Mouse (Mus musculus): ENCODE results near the gene Bicdl2. TPM values are rescaled to one million over a fixed set of nuclear protein-coding genes. Genes with fewer than 3 reads are reported as not detected.

The Bicdl2 gene
- total and polyA plus RNA-seq, 2 experiments from 2014 or later = 0.10 TPM; not detected in 1

DNA sequence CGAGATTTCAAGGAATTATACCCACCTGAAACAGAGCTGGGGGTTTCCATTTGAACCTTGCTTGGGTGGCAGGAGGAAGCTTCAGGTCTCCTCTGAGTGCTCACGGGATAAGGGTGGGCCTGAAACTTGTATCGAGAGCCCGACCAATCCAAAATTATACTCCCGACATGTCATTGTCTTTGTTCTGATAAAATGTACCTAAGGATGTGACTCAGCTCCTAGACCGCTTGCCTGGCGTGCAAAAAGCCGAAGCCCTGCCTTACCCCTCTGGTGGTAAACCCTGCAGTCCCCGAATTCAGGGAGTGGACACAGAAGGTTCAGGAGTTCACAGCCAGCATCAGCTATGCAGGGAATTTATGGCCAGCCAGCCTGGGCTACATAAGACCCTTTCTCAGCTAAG is 20.0 kb downstream of the Bicdl2 start:
- Histone ChIP-seq H3K4me1 (ENCODE audit: insufficient read depth, low read length) (peaks cover 6% of the 10 kb centered on the region), H3K4me3 (ENCODE audit: low read depth, low read length) (no peak overlapping the region), H3K27ac (ENCODE audit: low read depth, low read length) (no peak overlapping the region), H3K4me2 (ENCODE audit: low read depth, low read length, poor library complexity, severe bottlenecking) (no peak overlapping the region), H3K36me3 (ENCODE audit: insufficient read depth, low read length) (no peaks in the 10 kb centered on the region), H3K9ac (replicated peaks; ENCODE audit: low read length, poor library complexity, severe bottlenecking) (no peak overlapping the region), H3K27me3 (ENCODE audit: insufficient read depth, low read length) (peaks cover 46% of the 10 kb centered on the region), H3K9me3 (ENCODE audit: low read length) (no peaks in the 10 kb centered on the region)
- TF ChIP-seq CTCF (IDR thresholded peaks at IDR 0.05) = no peak
- 79% methylated on average over 9 of the region's 9 CpGs for whole genome bisulfite sequencing
- ATAC-seq (ENCODE audit: low FRiP score) (no peak), DNase-seq (ENCODE audit: low spot score) (no peak)

DNA sequence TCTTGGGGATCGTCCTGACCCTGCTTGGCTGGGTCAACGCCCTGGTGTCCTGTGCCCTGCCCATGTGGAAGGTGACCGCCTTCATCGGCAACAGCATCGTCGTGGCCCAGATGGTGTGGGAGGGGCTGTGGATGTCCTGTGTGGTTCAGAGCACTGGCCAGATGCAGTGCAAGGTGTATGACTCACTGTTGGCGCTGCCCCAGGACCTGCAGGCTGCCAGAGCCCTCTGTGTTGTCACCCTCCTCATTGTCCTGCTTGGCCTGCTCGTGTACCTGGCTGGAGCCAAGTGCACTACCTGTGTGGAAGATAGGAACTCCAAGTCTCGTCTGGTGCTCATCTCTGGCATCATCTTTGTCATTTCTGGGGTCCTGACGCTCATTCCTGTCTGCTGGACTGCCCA is 20.8 kb downstream of the Bicdl2 start:
- H3K9ac ChIP-seq (replicated peaks; ENCODE audit: low read length, poor library complexity, severe bottlenecking) = no peak overlapping the region
- ATAC-seq (ENCODE audit: low FRiP score) (no peak), DNase-seq (ENCODE audit: low spot score) (no peak)
- H3K9me3 ChIP-seq (ENCODE audit: low read length) = no peaks in the 10 kb centered on the region
- H3K27ac ChIP-seq (ENCODE audit: low read depth, low read length) = no peak overlapping the region
- H3K4me1 ChIP-seq (ENCODE audit: insufficient read depth, low read length) = peaks cover 6% of the 10 kb centered on the region
- H3K27me3 ChIP-seq (ENCODE audit: insufficient read depth, low read length) = peaks cover 46% of the 10 kb centered on the region
- no peaks in the 10 kb centered on the region for H3K36me3 ChIP-seq (ENCODE audit: insufficient read depth, low read length)
- no peak overlapping the region for H3K4me2 ChIP-seq (ENCODE audit: low read depth, low read length, poor library complexity, severe bottlenecking)
- WGBS = 82% methylated on average over 10 of the region's 10 CpGs
- no peak overlapping the region for H3K4me3 ChIP-seq (ENCODE audit: low read depth, low read length)
- no peak for TF ChIP-seq CTCF (IDR thresholded peaks at IDR 0.05)

DNA sequence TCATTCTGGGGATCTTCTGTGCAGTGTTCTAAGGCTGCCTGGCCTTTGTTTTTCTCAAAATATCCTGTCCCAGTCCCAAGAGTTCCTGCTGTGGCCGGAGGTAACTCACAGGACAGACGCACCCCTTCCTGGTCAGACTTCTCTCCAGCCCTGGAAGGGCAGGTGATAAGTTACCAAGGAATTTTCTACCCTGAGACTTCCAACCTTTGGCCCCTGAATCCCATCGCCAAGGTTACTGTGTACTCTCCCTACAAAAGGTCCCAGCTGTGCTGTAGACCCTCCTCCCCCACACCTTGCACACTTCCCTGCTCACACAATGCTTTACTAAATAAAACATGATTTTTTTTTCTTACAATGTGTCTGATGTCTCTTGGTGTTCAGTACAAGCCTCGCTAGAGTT is 21.8 kb downstream of the Bicdl2 start:
- peaks cover 2% of the 10 kb centered on the region; the same call in 1 of the 2 replicates for H3K4me1 ChIP-seq (ENCODE audit: insufficient read depth, low read length)
- no peak for DNase-seq (ENCODE audit: low spot score)
- H3K36me3 ChIP-seq (ENCODE audit: insufficient read depth, low read length) = no peaks in the 10 kb centered on the region
- H3K9ac ChIP-seq (replicated peaks; ENCODE audit: low read length, poor library complexity, severe bottlenecking) = no peak overlapping the region
- no peaks in the 10 kb centered on the region for H3K9me3 ChIP-seq (ENCODE audit: low read length)
- H3K4me3 ChIP-seq (ENCODE audit: low read depth, low read length) = no peak overlapping the region
- ATAC-seq (ENCODE audit: low FRiP score) = no peak
- WGBS = 64% methylated on average over 4 of the region's 4 CpGs
- no peak for TF ChIP-seq CTCF (IDR thresholded peaks at IDR 0.05)
- peaks cover 46% of the 10 kb centered on the region for H3K27me3 ChIP-seq (ENCODE audit: insufficient read depth, low read length)
- no peak overlapping the region for H3K27ac ChIP-seq (ENCODE audit: low read depth, low read length)
- H3K4me2 ChIP-seq (ENCODE audit: low read depth, low read length, poor library complexity, severe bottlenecking) = no peak overlapping the region

DNA sequence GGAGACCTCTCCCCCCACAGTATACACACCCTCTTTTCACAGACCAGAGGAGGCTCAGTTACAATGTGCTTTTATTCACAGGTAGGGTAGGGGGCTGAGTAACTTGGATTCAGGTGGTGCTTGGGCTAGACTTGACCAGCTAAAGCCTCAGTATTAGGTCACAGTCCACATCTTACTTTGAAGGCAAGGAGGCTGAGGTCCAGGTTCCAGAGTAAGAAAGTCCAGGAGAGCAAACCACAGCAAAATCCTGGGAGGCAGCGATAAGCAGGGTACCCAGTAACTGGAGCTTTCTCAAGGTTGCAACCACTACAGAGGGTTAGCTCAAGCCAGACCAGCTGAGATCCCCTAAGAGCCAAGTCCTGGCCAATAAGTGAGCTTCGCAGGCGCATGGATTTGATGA is 22.2 kb downstream of the Bicdl2 start:
- 77% methylated on average over 3 of the region's 3 CpGs for WGBS
- ATAC-seq (ENCODE audit: low FRiP score) (no peak), DNase-seq (ENCODE audit: low spot score) (no peak)
- Histone ChIP-seq H3K9me3 (ENCODE audit: low read length) (no peaks in the 10 kb centered on the region), H3K4me3 (ENCODE audit: low read depth, low read length) (no peak overlapping the region), H3K4me1 (ENCODE audit: insufficient read depth, low read length) (peaks cover 2% of the 10 kb centered on the region; the same call in 1 of the 2 replicates), H3K27me3 (ENCODE audit: insufficient read depth, low read length) (peaks cover 46% of the 10 kb centered on the region), H3K27ac (ENCODE audit: low read depth, low read length) (no peak overlapping the region), H3K9ac (replicated peaks; ENCODE audit: low read length, poor library complexity, severe bottlenecking) (no peak overlapping the region), H3K4me2 (ENCODE audit: low read depth, low read length, poor library complexity, severe bottlenecking) (no peak overlapping the region), H3K36me3 (ENCODE audit: insufficient read depth, low read length) (no peaks in the 10 kb centered on the region)
- TF ChIP-seq CTCF (IDR thresholded peaks at IDR 0.05) = no peak

DNA sequence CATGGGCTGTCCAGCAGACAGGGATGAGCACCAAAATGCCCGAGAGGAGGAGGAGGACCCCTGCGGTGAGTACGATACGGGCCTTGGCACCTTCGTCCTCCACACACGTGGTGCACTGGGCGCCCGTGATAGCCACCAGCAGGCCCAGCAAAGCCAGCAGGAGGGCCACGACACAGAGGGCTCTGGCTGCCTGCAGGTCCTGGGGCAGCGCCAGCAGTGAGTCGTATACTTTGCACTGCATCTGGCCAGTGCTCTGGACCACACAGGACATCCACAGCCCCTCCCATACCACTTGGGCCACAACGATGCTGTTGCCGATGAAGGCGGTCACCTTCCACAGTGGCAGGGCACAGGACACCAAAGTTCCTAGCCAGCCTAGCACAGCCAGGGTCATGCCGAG is 22.9 kb downstream of the Bicdl2 start:
- Histone ChIP-seq H3K4me2 (ENCODE audit: low read depth, low read length, poor library complexity, severe bottlenecking) (no peak overlapping the region), H3K9me3 (ENCODE audit: low read length) (no peaks in the 10 kb centered on the region), H3K27ac (ENCODE audit: low read depth, low read length) (no peak overlapping the region), H3K27me3 (ENCODE audit: insufficient read depth, low read length) (peaks cover 46% of the 10 kb centered on the region), H3K4me3 (ENCODE audit: low read depth, low read length) (no peak overlapping the region), H3K9ac (replicated peaks; ENCODE audit: low read length, poor library complexity, severe bottlenecking) (no peak overlapping the region), H3K36me3 (ENCODE audit: insufficient read depth, low read length) (no peaks in the 10 kb centered on the region), H3K4me1 (ENCODE audit: insufficient read depth, low read length) (peaks cover 2% of the 10 kb centered on the region; the same call in 1 of the 2 replicates)
- 36% methylated on average over 15 of the region's 15 CpGs for WGBS
- TF ChIP-seq CTCF (IDR thresholded peaks at IDR 0.05) = no peak
- ATAC-seq (ENCODE audit: low FRiP score) (no peak), DNase-seq (ENCODE audit: low spot score) (no peak)

DNA sequence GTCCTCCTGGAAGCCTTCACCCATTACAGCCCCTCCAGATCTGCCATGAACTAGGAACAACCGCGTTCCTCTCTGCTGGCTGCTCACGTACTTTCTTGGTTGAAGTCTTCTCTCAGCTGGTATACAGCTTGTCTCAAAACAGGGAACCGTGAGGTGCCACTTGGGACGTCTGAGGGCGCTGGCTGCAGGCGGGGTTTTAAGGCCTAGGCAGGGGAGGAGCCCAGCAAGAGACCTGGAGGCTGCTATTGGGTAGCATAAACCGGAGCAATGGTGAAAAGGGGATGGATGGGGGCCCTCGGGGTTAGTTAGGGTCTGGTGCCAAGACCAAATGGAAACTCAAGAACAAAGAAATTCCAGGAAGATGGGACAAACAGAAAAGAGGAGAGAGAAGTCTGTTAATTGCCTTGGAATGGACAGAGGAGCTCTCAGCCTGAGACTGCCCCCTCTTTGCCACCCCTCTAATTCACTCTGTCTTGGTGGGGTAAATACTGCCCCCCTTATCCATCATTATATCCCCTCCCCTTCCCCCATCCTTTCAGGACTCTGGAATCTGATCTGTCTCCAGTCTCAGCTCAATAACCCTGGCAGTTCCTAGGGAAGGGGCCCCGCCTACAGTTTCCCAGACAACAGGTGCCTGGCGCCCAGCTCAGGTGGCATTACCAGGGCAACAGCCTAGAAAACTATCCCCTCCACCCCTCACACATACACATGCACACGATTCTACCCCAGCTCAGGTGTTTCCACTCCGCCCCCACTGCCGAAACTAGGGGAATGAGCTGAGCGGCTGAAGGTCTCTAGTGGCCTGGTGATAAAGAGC is 23.8 kb downstream of the Bicdl2 start, which contains the start of gene Cldn9:
Gene Cldn9, minus strand, starts transcription at position 171 of the 817 bp plus-strand sequence.
- WGBS = 20% methylated on average over 15 of the region's 15 CpGs
- no peak for TF ChIP-seq CTCF (IDR thresholded peaks at IDR 0.05)
- Histone ChIP-seq H3K9me3 (ENCODE audit: low read length) (no peaks in the 10 kb centered on the region), H3K36me3 (ENCODE audit: insufficient read depth, low read length) (no peaks in the 10 kb centered on the region), H3K27me3 (ENCODE audit: insufficient read depth, low read length) (peaks cover 43% of the 10 kb centered on the region), H3K4me2 (ENCODE audit: low read depth, low read length, poor library complexity, severe bottlenecking) (no peak within 1 kb of the TSS), H3K4me1 (ENCODE audit: insufficient read depth, low read length) (peaks cover 2% of the 10 kb centered on the region; the same call in 1 of the 2 replicates), H3K9ac (replicated peaks; ENCODE audit: low read length, poor library complexity, severe bottlenecking) (no peak within 1 kb of the TSS), H3K27ac (ENCODE audit: low read depth, low read length) (no peak within 1 kb of the TSS), H3K4me3 (ENCODE audit: low read depth, low read length) (no peak within 1 kb of the TSS)
- DNase-seq (ENCODE audit: low spot score) = no peak
- ATAC-seq (ENCODE audit: low FRiP score) = peak; percentile 20; the same call in 1 of the 2 replicates

All from midbrain, postnatal 0 days (tissue).